Mouse (Mus musculus) urinary bladder, postnatal 4 days (tissue): ENCODE measurements around the gene Smgc.
A peak's percentile ranks its signal among the peaks of the same experiment; 100 is the strongest.
"Not testable (repeated sequence)": the region's sequence is repeated elsewhere in the genome, so short reads cannot be mapped to it uniquely, and the experiment has no call there.

Experiments
- DNase-seq, 2 experiments: peaks; one replicate each; pipeline ENCODE4 v3.0.0; 2021 to 2022; ENCODE audit warnings: low spot score in 2 of 2

Smgc gene

DNA sequence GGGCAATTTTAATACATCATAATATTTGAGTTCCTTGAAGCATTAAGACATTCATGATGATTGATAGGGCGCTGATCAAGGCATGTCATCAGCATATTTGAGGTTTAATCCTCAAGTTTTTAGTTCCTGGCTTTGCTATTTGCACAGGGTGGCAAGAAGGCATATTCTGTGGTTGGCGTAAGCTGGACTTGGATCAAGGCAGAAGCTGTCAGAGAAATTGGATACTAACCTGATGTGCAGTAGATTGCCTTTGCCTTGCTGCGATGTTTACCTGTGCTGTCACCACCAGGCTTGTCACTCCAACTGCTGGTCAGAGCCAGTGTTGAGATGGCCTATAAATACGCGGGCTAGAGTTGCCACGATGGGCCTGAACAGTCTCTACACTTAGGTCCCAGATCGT lies at the start of gene Smgc:
Gene Smgc (plus strand): TSS at position 301 of the 400 bp plus-strand sequence.
- DNase-seq: no peak

DNA sequence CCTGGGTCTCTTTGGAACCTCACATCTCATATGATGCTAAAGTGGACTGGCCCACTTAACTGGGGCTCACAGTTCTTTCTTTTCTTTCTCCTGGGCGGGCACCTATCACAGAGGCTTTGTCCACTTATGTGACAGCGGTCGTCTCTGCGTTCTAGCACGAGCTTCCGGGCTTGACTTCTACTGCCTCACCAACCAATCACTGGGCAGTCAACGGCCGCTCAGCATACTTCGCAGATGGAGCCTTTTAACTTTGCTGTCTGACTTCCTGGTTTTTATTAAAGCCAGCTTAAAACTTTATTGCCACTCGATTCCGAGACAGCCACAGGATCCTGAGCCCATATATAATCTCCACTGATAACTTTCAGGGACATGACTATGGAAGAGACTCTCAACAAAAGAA lies 49.7 kb upstream of the Smgc start:
- no peak for DNase-seq

DNA sequence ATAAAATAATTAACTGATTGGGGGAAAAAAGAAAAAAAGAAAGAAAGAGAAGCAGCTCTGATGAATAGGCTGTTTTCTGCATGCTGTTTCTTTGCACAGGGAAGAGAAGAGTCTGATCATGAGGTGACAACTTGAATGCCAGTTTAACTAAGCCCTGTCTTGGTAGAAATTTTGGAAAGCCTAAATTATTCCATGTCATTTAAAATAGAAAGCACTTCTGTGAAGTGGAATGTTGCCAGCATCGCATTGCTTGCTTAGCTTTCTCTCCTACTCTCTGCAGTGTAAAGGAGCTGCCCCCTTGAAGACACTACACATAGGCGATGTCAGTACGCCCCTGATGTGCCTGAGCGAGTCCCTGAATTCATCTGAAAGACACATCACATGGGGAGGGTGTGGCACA lies 31.6 kb upstream of the Smgc start:
- no peak for DNase-seq

DNA sequence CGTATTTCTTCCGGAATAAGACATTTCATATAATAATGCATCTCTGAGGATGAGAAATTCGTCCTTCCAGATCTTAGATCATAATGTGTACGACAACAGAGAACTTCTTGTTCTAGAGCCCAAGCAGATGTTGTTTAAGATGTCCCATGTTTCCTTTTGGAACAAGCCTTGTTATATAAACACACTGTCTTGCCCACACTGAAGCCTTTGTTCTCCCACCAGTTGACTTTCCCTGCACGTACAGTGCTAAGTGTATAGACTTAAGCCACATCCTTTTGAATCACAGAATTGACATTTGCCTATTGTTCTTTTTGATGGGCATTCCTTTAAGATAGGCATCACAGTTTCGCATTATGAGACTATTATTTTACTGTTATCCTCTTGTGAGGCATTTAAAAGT lies 2.7 kb upstream of the Smgc start:
- DNase-seq: no peak

DNA sequence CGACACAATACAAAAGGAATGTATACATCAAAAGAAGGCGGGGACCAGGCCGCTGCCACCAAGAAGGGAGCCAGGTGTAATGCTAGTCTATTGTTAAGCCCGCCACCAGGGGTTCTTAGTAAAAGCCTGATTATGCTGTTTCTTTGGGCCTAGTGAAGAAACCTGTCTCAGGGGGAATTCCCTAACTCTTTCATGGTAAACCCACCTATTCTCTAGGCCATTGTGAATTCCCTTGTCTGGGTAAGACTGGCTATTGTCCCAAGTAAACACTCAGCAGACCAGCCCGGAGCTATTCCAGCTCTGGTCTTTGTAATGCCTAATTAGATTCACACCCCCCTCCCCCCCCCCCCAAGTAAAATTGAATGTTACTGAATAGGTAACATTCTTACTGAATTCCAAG lies 26.1 kb downstream of the Smgc start:
- not testable (repeated sequence) for DNase-seq

DNA sequence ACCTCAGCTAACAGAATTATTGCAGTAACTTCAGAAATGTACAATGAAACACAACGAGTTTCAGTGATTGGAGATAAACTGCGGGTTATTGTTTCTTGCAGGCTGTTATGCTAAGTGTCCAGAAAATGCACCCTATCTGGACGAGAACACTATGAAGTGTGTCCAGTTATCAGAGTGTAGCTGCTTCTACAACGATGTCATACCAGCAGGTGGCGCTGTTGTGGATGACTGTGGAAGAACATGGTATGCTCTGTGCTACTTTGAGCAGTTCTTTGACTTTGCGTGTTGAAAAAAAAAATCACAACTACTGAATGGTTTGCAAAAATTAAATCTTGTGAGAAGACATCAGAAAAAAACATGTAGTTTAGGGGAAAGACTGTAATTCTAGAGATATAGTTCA lies 62.2 kb downstream of the Smgc start:
- peak in 1 of 2 experiments; percentile 62 for DNase-seq

DNA sequence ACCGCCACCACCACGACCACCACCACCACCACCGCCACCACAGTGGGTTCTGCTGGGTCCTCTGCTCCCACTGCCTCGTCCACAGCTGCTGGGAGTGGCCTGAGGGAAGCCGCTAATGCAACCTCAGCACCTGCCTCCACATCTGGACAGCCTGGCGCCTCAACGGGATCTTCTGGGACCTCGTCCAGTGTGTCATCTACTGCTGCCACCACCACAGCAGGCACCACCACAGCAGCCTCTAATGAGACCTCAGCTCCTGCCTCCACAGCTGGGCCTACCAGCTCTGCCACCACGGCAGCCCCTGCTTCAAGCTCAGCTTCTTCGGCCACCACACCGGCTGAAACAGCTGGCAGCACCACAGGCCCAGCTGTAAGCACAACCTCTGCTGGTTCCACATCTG lies 69.0 kb downstream of the Smgc start:
- peak; percentile 68 to 91 for DNase-seq
